19 mouse cellular contexts compared by ENCODE assay signal in genomic region chr15:99099984-99100383, GRCm38 (mm10). TPM values are rescaled to one million over a fixed set of nuclear protein-coding genes. Genes with fewer than 3 reads are reported as not detected.
DNase-seq lines count a peak whose midpoint lies in the region; ATAC-seq and TF ChIP-seq lines count a peak whose summit lies in the region.
"Had no signal": no experiment of that assay in that cellular context is flagged by ENCODE, and none has a peak within 500 bp of the region (broad histone marks: within the 10 kb centered on the region; RNA-seq: fewer than 3 reads in every experiment).

No protein-coding gene starts in this region.

- TF ChIP-seq CTCF in lung, embryonic 14.5 days (IDR thresholded peaks at IDR 0.05; ENCODE audit: low read depth), result 0 out of 2 replicates have a peak, but pooled peaks have one; percentile 2
- peak; percentile 50 for TF ChIP-seq CTCF in stomach, postnatal 0 days (IDR thresholded peaks at IDR 0.05; ENCODE audit: low read depth)

- H3K4me2 ChIP-seq in lung, embryonic 14.5 days, result no peak overlapping the region; the same call in 1 of the 2 replicates
- H3K4me2 ChIP-seq in liver, embryonic 12.5 days, result peak overlapping the region; percentile 66
- H3K4me2 ChIP-seq in stomach, postnatal 0 days (replicated peaks; ENCODE audit: low read depth), result peak overlapping the region; percentile 14; the same call in 1 of the 2 replicates

- DNase-seq in lung, embryonic 14.5 days, result no peak
- DNase-seq in lung, adult 18-20 months, result no peak
- no peak for DNase-seq in stomach, postnatal 0 days (ENCODE audit: low spot score)
- no peak for DNase-seq in thymus, postnatal 36 days
- DNase-seq: cerebellum, adult 11 months; gastrocnemius, postnatal 36 days; right cerebral cortex, postnatal 14 days; thymus, postnatal 14 days had no signal

- 54% methylated on average over 3 of the region's 3 CpGs for WGBS in lung, embryonic 14.5 days
- WGBS in liver, embryonic 12.5 days (ENCODE audit: insufficient replicate concordance), result 32% methylated on average over 3 of the region's 3 CpGs
- WGBS in stomach, postnatal 0 days, result 48% methylated on average over 3 of the region's 3 CpGs

- peaks cover 14% of the 10 kb centered on the region; the same call in 1 of the 2 replicates for H3K9me3 ChIP-seq in erythroblast, embryonic 14.5 days (ENCODE audit: control insufficient read depth, low read length)
- no peaks in the 10 kb centered on the region for H3K9me3 ChIP-seq in lung, embryonic 14.5 days (ENCODE audit: low read depth, low read length)
- H3K9me3 ChIP-seq in liver, embryonic 12.5 days (replicated peaks), result no peaks in the 10 kb centered on the region
- no peaks in the 10 kb centered on the region for H3K9me3 ChIP-seq in stomach, postnatal 0 days (ENCODE audit: control insufficient read depth, low read length)
- H3K9me3 ChIP-seq: embryonic facial prominence, embryonic 15.5 days; heart, embryonic 13.5 days; hindbrain, embryonic 12.5 days; limb, embryonic 12.5 days; midbrain, embryonic 12.5 days had no signal

- H3K27me3 ChIP-seq in erythroblast, embryonic 14.5 days (ENCODE audit: control insufficient read depth), result peaks cover 73% of the 10 kb centered on the region
- peaks cover 47% of the 10 kb centered on the region for H3K27me3 ChIP-seq in lung, embryonic 14.5 days (ENCODE audit: insufficient read depth, low read length)
- H3K27me3 ChIP-seq in liver, embryonic 12.5 days (replicated peaks), result peaks cover 68% of the 10 kb centered on the region
- peaks cover 20% of the 10 kb centered on the region; the same call in 1 of the 2 replicates for H3K27me3 ChIP-seq in stomach, postnatal 0 days (ENCODE audit: control insufficient read depth, insufficient read depth, low read length)

- peak overlapping the region; percentile 45 for H3K4me3 ChIP-seq in erythroblast, embryonic 14.5 days (replicated peaks)
- H3K4me3 ChIP-seq in lung, embryonic 14.5 days (ENCODE audit: low read depth, low read length), result no peak overlapping the region
- peak overlapping the region; percentile 38 for H3K4me3 ChIP-seq in liver, embryonic 12.5 days
- peak overlapping the region; percentile 39; the same call in 1 of the 2 replicates for H3K4me3 ChIP-seq in stomach, postnatal 0 days (ENCODE audit: low read depth, low read length)
- H3K4me3 ChIP-seq: midbrain, embryonic 12.5 days had no signal

- H3K4me1 ChIP-seq in erythroblast, embryonic 14.5 days (ENCODE audit: control insufficient read depth), result no peaks in the 10 kb centered on the region
- H3K4me1 ChIP-seq in lung, embryonic 14.5 days (ENCODE audit: insufficient read depth), result no peaks in the 10 kb centered on the region; the same call in 1 of the 2 replicates
- peaks cover 25% of the 10 kb centered on the region for H3K4me1 ChIP-seq in liver, embryonic 12.5 days
- peaks cover 2% of the 10 kb centered on the region; the same call in 1 of the 2 replicates for H3K4me1 ChIP-seq in stomach, postnatal 0 days (replicated peaks; ENCODE audit: control insufficient read depth, insufficient read depth)

- H3K9ac ChIP-seq in lung, embryonic 14.5 days, result no peak overlapping the region
- H3K9ac ChIP-seq in liver, embryonic 12.5 days, result 0 out of 2 replicates have a peak overlapping the region, but pooled peaks have one; percentile 48
- no peak overlapping the region for H3K9ac ChIP-seq in stomach, postnatal 0 days (ENCODE audit: low read length)
- H3K9ac ChIP-seq: embryonic facial prominence, embryonic 15.5 days; hindbrain, embryonic 12.5 days had no signal

- H3K27ac ChIP-seq in lung, embryonic 14.5 days (ENCODE audit: low read depth), result no peak overlapping the region
- no peak overlapping the region; the same call in 1 of the 2 replicates for H3K27ac ChIP-seq in liver, embryonic 12.5 days
- 0 out of 2 replicates have a peak overlapping the region, but pooled peaks have one; percentile 63 for H3K27ac ChIP-seq in stomach, postnatal 0 days (replicated peaks)
- H3K27ac ChIP-seq: embryonic facial prominence, embryonic 15.5 days; heart, embryonic 13.5 days; hindbrain, embryonic 12.5 days; limb, embryonic 12.5 days; midbrain, embryonic 12.5 days had no signal

- no peak for TF ChIP-seq EP300 in stomach, postnatal 0 days (optimal IDR thresholded peaks at IDR 0.05)

- ATAC-seq in erythroblast, adult 5-6 weeks (replicated peaks; ENCODE audit: low FRiP score, poor library complexity, severe bottlenecking), result no peak
- no peak for ATAC-seq in lung, embryonic 14.5 days (ENCODE audit: insufficient read depth)
- ATAC-seq in liver, embryonic 12.5 days, result no peak
- ATAC-seq in stomach, postnatal 0 days (ENCODE audit: low FRiP score, low TSS enrichment), result no peak
- ATAC-seq in megakaryocyte progenitor cell, adult 5-6 weeks (replicated peaks; ENCODE audit: poor library complexity), result no peak

- H3K36me3 ChIP-seq in erythroblast, embryonic 14.5 days (ENCODE audit: control insufficient read depth), result no peaks in the 10 kb centered on the region; the same call in 1 of the 2 replicates
- H3K36me3 ChIP-seq in lung, embryonic 14.5 days (ENCODE audit: insufficient read depth), result no peaks in the 10 kb centered on the region
- H3K36me3 ChIP-seq in liver, embryonic 12.5 days, result no peaks in the 10 kb centered on the region
- no peaks in the 10 kb centered on the region for H3K36me3 ChIP-seq in stomach, postnatal 0 days (ENCODE audit: control insufficient read depth, insufficient read depth, low read length)
- H3K36me3 ChIP-seq: embryonic facial prominence, embryonic 15.5 days; heart, embryonic 13.5 days; hindbrain, embryonic 12.5 days; limb, embryonic 12.5 days; midbrain, embryonic 12.5 days had no signal

RNA-seq across cellular contexts. Expression of gene Dnajc22, which starts 7.0 kb away (rescaled TPM):
- 0.02 TPM in 1 of 2 replicates, not detected in the other for polyA plus RNA-seq in erythroblast, embryonic 14.5 days (2012)
- not detected in 2 replicates for total RNA-seq in erythroblast, adult 5-6 weeks (2015; ENCODE audit: low replicate concordance)
- not detected in 2 replicates for total RNA-seq in erythroblast, adult 5-6 weeks (2017; ENCODE audit: low replicate concordance)
- 0.42 and 0.78 TPM in 2 replicates for polyA plus RNA-seq in lung, embryonic 14.5 days (2014; fragmentation: Nextera tagmentation; extraction: Ambion mirVana)
- 14.4 and 16.9 TPM in 2 replicates for polyA plus RNA-seq in liver, embryonic 12.5 days (2016; fragmentation: Nextera tagmentation; extraction: Ambion mirVana)
- 13.5 and 14.4 TPM in 2 replicates for polyA plus RNA-seq in stomach, postnatal 0 days (2015; fragmentation: Nextera tagmentation; extraction: Ambion mirVana)
- total RNA-seq in megakaryocyte progenitor cell, adult 5-6 weeks (2015), result not detected in 2 replicates
- not detected in 2 replicates for total RNA-seq in megakaryocyte progenitor cell, adult 5-6 weeks (2017)
- total RNA-seq: common myeloid progenitor, adult 5-6 weeks; left cerebral cortex, adult 18-20 months had no signal

RNA-seq across cellular contexts. Expression of gene C1ql4, which starts 12.4 kb away (rescaled TPM):
- polyA plus RNA-seq in erythroblast, embryonic 14.5 days (2012), result not detected in 2 replicates
- total RNA-seq in erythroblast, adult 5-6 weeks (2015; ENCODE audit: low replicate concordance), result not detected in 2 replicates
- not detected in 2 replicates for total RNA-seq in erythroblast, adult 5-6 weeks (2017; ENCODE audit: low replicate concordance)
- polyA plus RNA-seq in lung, embryonic 14.5 days (2014; fragmentation: Nextera tagmentation; extraction: Ambion mirVana), result not detected in 2 replicates
- polyA plus RNA-seq in liver, embryonic 12.5 days (2016; fragmentation: Nextera tagmentation; extraction: Ambion mirVana), result 0.13 TPM in 1 of 2 replicates, not detected in the other
- polyA plus RNA-seq in stomach, postnatal 0 days (2015; fragmentation: Nextera tagmentation; extraction: Ambion mirVana), result not detected in 2 replicates
- not detected in 2 replicates for total RNA-seq in megakaryocyte progenitor cell, adult 5-6 weeks (2015)
- total RNA-seq in megakaryocyte progenitor cell, adult 5-6 weeks (2017), result not detected in 2 replicates
- total RNA-seq: common myeloid progenitor, adult 5-6 weeks; gastrocnemius, postnatal 36 days; left cerebral cortex, adult 18-20 months had no signal
- polyA plus RNA-seq: limb, embryonic 12.5 days had no signal

RNA-seq across cellular contexts. Expression of gene Troap, which starts 25.6 kb away (rescaled TPM):
- polyA plus RNA-seq in erythroblast, embryonic 14.5 days (2012), result 17.1 and 18.1 TPM in 2 replicates
- total RNA-seq in erythroblast, adult 5-6 weeks (2015; ENCODE audit: low replicate concordance), result 11.9 and 21.7 TPM in 2 replicates
- 20.4 and 28.1 TPM in 2 replicates for total RNA-seq in erythroblast, adult 5-6 weeks (2017; ENCODE audit: low replicate concordance)
- 33.4 and 35.1 TPM in 2 replicates for polyA plus RNA-seq in lung, embryonic 14.5 days (2014; fragmentation: Nextera tagmentation; extraction: Ambion mirVana)
- 22.1 and 23.6 TPM in 2 replicates for polyA plus RNA-seq in liver, embryonic 12.5 days (2016; fragmentation: Nextera tagmentation; extraction: Ambion mirVana)
- polyA plus RNA-seq in stomach, postnatal 0 days (2015; fragmentation: Nextera tagmentation; extraction: Ambion mirVana), result 5.1 and 7.1 TPM in 2 replicates
- total RNA-seq in megakaryocyte progenitor cell, adult 5-6 weeks (2015), result 28.0 and 30.5 TPM in 2 replicates
- total RNA-seq in megakaryocyte progenitor cell, adult 5-6 weeks (2017), result 19.8 and 25.7 TPM in 2 replicates
- total RNA-seq: left cerebral cortex, adult 18-20 months had no signal

RNA-seq across cellular contexts. Expression of gene Spats2, which starts 25.7 kb away (rescaled TPM):
- 0.19 and 0.40 TPM in 2 replicates for polyA plus RNA-seq in erythroblast, embryonic 14.5 days (2012)
- total RNA-seq in erythroblast, adult 5-6 weeks (2015; ENCODE audit: low replicate concordance), result not detected in 2 replicates
- total RNA-seq in erythroblast, adult 5-6 weeks (2017; ENCODE audit: low replicate concordance), result 2.6 TPM in 1 of 2 replicates, not detected in the other
- 39.7 and 39.8 TPM in 2 replicates for polyA plus RNA-seq in lung, embryonic 14.5 days (2014; fragmentation: Nextera tagmentation; extraction: Ambion mirVana)
- 23.6 and 23.8 TPM in 2 replicates for polyA plus RNA-seq in liver, embryonic 12.5 days (2016; fragmentation: Nextera tagmentation; extraction: Ambion mirVana)
- 13.7 and 13.9 TPM in 2 replicates for polyA plus RNA-seq in stomach, postnatal 0 days (2015; fragmentation: Nextera tagmentation; extraction: Ambion mirVana)
- 0.27 TPM in 1 of 2 replicates, not detected in the other for total RNA-seq in megakaryocyte progenitor cell, adult 5-6 weeks (2015)
- 0.25 and 0.44 TPM in 2 replicates for total RNA-seq in megakaryocyte progenitor cell, adult 5-6 weeks (2017)

RNA-seq across cellular contexts. Expression of gene Prph, which starts 45.0 kb away (rescaled TPM):
- not detected in 2 replicates for polyA plus RNA-seq in erythroblast, embryonic 14.5 days (2012)
- total RNA-seq in erythroblast, adult 5-6 weeks (2015; ENCODE audit: low replicate concordance), result not detected in 2 replicates
- total RNA-seq in erythroblast, adult 5-6 weeks (2017; ENCODE audit: low replicate concordance), result not detected in 2 replicates
- 0.91 and 1.8 TPM in 2 replicates for polyA plus RNA-seq in lung, embryonic 14.5 days (2014; fragmentation: Nextera tagmentation; extraction: Ambion mirVana)
- 0.35 and 0.89 TPM in 2 replicates for polyA plus RNA-seq in liver, embryonic 12.5 days (2016; fragmentation: Nextera tagmentation; extraction: Ambion mirVana)
- 25.7 and 28.6 TPM in 2 replicates for polyA plus RNA-seq in stomach, postnatal 0 days (2015; fragmentation: Nextera tagmentation; extraction: Ambion mirVana)
- 0.07 TPM in 1 of 2 replicates, not detected in the other for total RNA-seq in megakaryocyte progenitor cell, adult 5-6 weeks (2015)
- not detected in 2 replicates for total RNA-seq in megakaryocyte progenitor cell, adult 5-6 weeks (2017)
- total RNA-seq: common myeloid progenitor, adult 5-6 weeks had no signal
